Mouse (Mus musculus) lung, embryonic 16.5 days (tissue): ENCODE data around the gene Tut7. TPM values are rescaled to one million over a fixed set of nuclear protein-coding genes. Genes with fewer than 3 reads are reported as not detected.
A peak's percentile ranks its signal among the peaks of the same experiment; 100 is the strongest.
"Not testable (repeated sequence)": the region's sequence is repeated elsewhere in the genome, so short reads cannot be mapped to it uniquely, and the experiment has no call there.

Source experiments
- ATAC-seq: fragments of 200-750 bp; cut with Nextera tagmentation; 2 replicates; pipeline ENCODE4 v1.8.0; 2017; ENCODE audit warnings: low read depth, mild to moderate bottlenecking, moderate library complexity
- H3K27ac ChIP-seq: fragments of 300-500 bp; sonication (generic); 2 replicates; pipeline ENCODE4 v1.5.1; 2014; ENCODE audit warnings: mild to moderate bottlenecking, control low read depth, low read length
- H3K27me3 ChIP-seq: fragments of 300-500 bp; sonication (generic); 2 replicates; pipeline ENCODE4 v1.6.1; 2014; ENCODE audit warnings: low read depth, low read length, mixed read lengths; ENCODE audit not compliant: control insufficient read depth, insufficient read depth
- H3K36me3 ChIP-seq: fragments of 300-500 bp; sonication (generic); 2 replicates; pipeline ENCODE4 v1.6.1; 2014; ENCODE audit warnings: low read length; ENCODE audit not compliant: control insufficient read depth, insufficient read depth
- H3K4me1 ChIP-seq: fragments of 300-500 bp; sonication (generic); replicated peaks from 2 replicates; pipeline ENCODE4 v1.6.1; 2014; ENCODE audit warnings: low read length, mixed read lengths; ENCODE audit not compliant: control insufficient read depth, insufficient read depth
- H3K4me2 ChIP-seq: fragments of 300-500 bp; sonication (generic); 2 replicates; pipeline ENCODE4 v1.6.1; 2014; ENCODE audit warnings: low read depth, low read length, control low read depth
- H3K4me3 ChIP-seq: fragments of 300-500 bp; sonication (generic); 2 replicates; pipeline ENCODE4 v1.5.1; 2014; ENCODE audit warnings: mild to moderate bottlenecking, low read length, control low read depth
- H3K9ac ChIP-seq: fragments of 300-500 bp; sonication (generic); 2 replicates; pipeline ENCODE4 v1.6.1; 2014; ENCODE audit warnings: low read length, control low read depth
- H3K9me3 ChIP-seq: fragments of 300-500 bp; sonication (generic); 2 replicates; pipeline ENCODE4 v1.6.1; 2016; ENCODE audit warnings: low read length; ENCODE audit not compliant: control insufficient read depth
- WGBS: fragments of 180-500 bp; shearing (Covaris S2); extraction: QIAGEN DNeasy Blood & Tissue Kit; methylation state at CpG from one replicate; pipeline ENCODE4 v1.1.7; 2014; 5-methylcytosine and 5-hydroxymethylcytosine counted together
- polyA plus RNA-seq: library from polyadenylated mRNA; unstranded; fragments of >200 nt; fragmentation: Nextera tagmentation; extraction: Ambion mirVana; gene quantifications from 2 replicates; pipeline ENCODE4 v1.2.1, GENCODE M21; 2015

Tut7 gene
- polyA plus RNA-seq, 1 experiment from 2014 or later = 50.7 TPM

DNA sequence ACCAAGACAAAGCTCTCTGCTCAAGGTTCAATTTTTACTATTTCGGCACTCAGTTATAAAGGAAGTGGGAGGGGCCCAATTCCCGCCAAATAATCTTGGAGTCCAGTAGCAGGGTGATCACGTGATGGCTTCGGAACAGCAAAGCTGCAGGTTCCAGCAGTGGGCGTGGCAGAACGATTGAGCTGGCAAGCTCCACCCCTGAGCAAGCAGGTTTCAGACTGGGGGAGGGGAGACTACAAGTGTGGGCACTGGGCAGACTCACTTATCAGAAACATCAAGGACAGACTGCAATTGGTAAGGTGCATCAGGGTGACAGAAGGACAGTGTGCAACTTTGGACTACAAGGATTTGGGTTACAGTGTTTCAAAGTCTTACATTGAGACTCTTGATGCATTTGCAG lies 88.6 kb downstream of the Tut7 start:
- not testable (repeated sequence) for ATAC-seq, H3K4me2 ChIP-seq, H3K36me3 ChIP-seq, H3K27ac ChIP-seq, H3K4me3 ChIP-seq, H3K4me1 ChIP-seq, H3K9me3 ChIP-seq, H3K27me3 ChIP-seq, H3K9ac ChIP-seq
- WGBS = 17% methylated on average over 5 of the region's 6 CpGs

DNA sequence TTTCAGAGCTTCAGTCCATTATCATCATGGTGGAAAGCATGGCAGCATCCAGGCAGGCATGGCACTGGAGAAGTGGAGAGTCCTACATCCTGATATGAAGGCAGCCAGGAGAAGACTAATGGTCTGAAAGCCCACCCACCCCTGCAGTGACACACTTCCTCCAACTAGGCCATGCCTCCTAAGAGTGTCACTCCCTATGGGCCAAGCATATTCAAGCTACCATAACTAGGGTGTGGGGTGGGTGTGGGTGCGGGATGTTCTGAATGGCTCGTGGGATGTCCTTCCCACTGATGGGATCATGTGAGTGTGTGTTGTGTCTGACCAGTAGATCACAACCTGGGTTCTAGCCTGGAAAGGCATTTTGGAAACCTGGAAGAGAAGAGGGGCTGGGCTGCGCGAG lies 89.0 kb downstream of the Tut7 start:
- no peaks in the 10 kb centered on the region for H3K4me1 ChIP-seq
- no peak for ATAC-seq
- no peak overlapping the region for H3K4me2 ChIP-seq
- H3K27me3 ChIP-seq = no peaks in the 10 kb centered on the region
- H3K4me3 ChIP-seq = no peak overlapping the region
- H3K9ac ChIP-seq = no peak overlapping the region
- 86% methylated on average over 4 of the region's 4 CpGs for WGBS
- H3K9me3 ChIP-seq = no peaks in the 10 kb centered on the region
- H3K27ac ChIP-seq = no peak overlapping the region
- H3K36me3 ChIP-seq = no peaks in the 10 kb centered on the region

DNA sequence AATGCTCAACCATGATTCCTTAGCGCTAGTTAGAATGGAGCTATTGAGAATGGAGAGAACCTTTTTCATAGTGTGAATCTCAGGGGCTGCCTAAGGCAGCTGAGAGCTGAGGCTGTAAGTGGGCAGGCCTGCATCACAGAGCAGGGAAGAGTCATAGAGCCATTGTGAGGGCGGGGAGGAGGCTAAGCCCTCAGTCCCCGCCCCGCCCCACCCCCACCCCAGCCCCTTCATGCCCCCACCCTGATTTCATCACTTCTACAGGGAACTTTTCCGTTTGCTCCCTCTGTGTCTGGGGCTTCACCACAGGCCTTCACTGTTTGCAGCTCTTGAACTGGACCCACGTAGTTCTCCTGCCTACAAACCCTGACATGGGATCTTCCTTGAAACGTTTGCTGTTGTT lies 91.3 kb downstream of the Tut7 start, which contains the start of gene Spata31d1d:
TSS of gene Spata31d1d (minus strand) at position 101 of the 400 bp plus-strand sequence.
- ATAC-seq = no peak
- no peaks in the 10 kb centered on the region for H3K36me3 ChIP-seq
- no peaks in the 10 kb centered on the region for H3K9me3 ChIP-seq
- no peak within 1 kb of the TSS for H3K4me2 ChIP-seq
- H3K27ac ChIP-seq = no peak within 1 kb of the TSS
- peaks cover 7% of the 10 kb centered on the region for H3K4me1 ChIP-seq
- H3K27me3 ChIP-seq = no peaks in the 10 kb centered on the region
- H3K9ac ChIP-seq = no peak within 1 kb of the TSS
- H3K4me3 ChIP-seq = no peak within 1 kb of the TSS
- 34% methylated on average over 7 of the region's 7 CpGs for WGBS

DNA sequence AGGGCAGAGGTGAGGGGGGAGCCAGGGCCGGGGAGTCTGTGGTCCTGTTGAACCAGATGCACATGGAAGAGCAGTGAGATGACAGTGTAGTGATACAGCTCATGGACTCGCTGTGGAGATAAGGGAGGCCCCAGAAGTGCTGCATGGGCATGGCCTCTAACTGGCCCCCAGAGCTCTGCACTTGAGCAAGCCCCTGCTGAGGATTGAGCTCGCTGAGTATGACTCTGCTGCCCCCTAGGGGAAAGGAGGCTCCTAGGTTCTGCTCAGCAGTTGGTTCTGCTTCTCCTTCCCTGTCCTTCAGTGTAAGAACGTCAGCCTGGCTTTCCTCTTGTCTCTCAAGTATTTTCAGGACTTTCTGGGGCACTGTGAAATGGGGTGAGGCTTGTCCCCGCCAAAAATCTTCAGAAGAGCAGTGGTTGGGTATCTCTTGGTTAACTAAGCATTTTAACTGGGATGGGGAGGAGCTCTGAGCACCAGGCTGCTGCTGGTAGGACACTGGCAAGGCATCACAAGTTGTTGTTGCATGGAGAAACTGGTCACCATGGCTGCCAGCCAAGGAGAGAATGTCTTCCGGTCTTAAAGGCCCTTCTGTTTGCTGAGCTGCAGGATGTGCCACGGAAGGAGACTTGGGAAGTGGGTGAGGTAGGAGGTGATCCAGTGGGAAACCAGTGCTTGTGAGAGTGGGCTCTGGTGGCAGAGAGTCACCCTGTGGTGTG lies 94.4 kb downstream of the Tut7 start:
- Histone ChIP-seq H3K27ac (no peak overlapping the region), H3K36me3 (no peaks in the 10 kb centered on the region), H3K4me1 (peaks cover 7% of the 10 kb centered on the region), H3K27me3 (no peaks in the 10 kb centered on the region), H3K4me2 (no peak overlapping the region), H3K9me3 (no peaks in the 10 kb centered on the region), H3K9ac (peak overlapping the region; percentile 31; the same call in 1 of the 2 replicates), H3K4me3 (no peak overlapping the region)
- ATAC-seq = peak; percentile 87
- WGBS = 16% methylated on average over 7 of the region's 7 CpGs

DNA sequence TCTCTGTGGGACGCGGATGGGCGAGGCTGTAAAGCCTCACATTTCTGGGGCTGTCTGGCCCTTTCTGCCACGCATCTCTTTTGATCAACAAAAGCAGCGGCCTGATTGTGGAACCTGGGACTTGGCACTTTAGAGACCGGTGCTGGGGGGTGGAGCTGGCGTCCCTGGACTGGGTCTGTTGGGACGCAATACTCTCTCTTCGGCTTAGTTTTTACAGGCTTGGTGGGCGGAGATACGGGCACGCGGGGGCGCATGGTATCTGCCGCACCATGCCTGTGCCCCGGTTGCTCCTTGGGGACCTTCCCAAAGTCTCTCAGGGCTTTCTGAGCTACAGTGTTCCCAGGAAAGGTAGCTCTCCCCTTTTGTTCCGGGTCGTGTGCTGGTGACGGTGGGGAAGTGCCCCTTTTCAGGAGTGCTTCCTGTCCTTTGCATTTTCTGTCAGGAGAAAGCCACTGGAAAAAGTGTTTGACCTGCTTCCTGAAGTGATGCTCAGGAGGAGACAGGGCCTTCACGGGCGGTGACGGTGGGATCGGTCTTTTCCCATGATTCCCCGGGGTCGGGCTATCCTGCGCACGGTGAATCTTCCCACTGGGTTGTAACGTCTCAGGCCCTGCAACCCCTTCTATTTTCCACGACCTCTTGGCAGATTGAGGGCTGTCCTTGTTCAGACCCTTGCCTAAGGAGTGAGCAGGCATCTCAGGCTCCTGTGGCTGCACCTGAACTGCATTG lies 96.6 kb downstream of the Tut7 start:
- Histone ChIP-seq H3K4me1 (peaks cover 7% of the 10 kb centered on the region), H3K27me3 (no peaks in the 10 kb centered on the region), H3K9ac (no peak overlapping the region), H3K4me3 (no peak overlapping the region), H3K4me2 (peak overlapping the region; percentile 12), H3K36me3 (no peaks in the 10 kb centered on the region), H3K9me3 (no peaks in the 10 kb centered on the region), H3K27ac (no peak overlapping the region)
- ATAC-seq = no peak
- 25% methylated on average over 29 of the region's 29 CpGs for WGBS

DNA sequence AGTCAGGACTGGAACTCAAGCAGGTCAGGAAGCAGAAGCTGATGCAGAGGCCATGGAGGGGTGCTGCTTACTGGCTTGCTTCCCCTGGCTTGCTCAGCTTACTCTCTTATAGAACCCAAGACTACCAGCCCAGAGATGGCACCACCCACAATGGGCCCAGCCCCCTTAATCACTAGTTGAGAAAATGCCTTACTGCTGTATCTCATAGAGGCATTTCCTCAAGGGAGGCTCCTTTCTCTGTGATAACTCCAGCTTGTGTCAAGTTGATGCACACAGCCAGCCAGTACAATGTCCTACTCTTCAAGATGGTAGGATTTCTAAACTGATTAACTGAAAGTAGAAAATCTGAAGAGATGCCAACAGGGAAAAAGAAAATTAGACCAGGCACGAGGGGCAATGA lies 100.9 kb downstream of the Tut7 start:
- not testable (repeated sequence) for H3K9me3 ChIP-seq, H3K27me3 ChIP-seq, ATAC-seq

More for the DNA sequence above, 100.9 kb downstream of the Tut7 start:
- not testable (repeated sequence) for H3K36me3 ChIP-seq, H3K4me2 ChIP-seq, H3K4me3 ChIP-seq, H3K27ac ChIP-seq, H3K9ac ChIP-seq, H3K4me1 ChIP-seq
- 79% methylated on average over 1 of the region's 1 CpGs for WGBS

Other genes starting within 250 kb of the Tut7 start
- gene Agtpbp1, start 237.9 kb downstream of the Tut7 start, polyA plus RNA-seq = 17.8 and 19.3 TPM in 2 replicates
- gene Naa35, start 237.9 kb downstream of the Tut7 start, polyA plus RNA-seq = 88.8 and 96.9 TPM in 2 replicates
- 34.5 and 36.9 TPM in 2 replicates for gene Golm1, start 147.3 kb downstream of the Tut7 start, polyA plus RNA-seq
- gene 4921517D22Rik, start 129.0 kb downstream of the Tut7 start, polyA plus RNA-seq = not detected in 2 replicates
- gene Spata31d1a, start 112.8 kb downstream of the Tut7 start, polyA plus RNA-seq = not detected in 2 replicates
- not detected in 2 replicates for gene Spata31d1b, start 110.9 kb downstream of the Tut7 start, polyA plus RNA-seq
- not detected in 2 replicates for gene Spata31d1d, start 91.4 kb downstream of the Tut7 start, polyA plus RNA-seq
- 0.24 and 0.29 TPM in 2 replicates for gene 1700014D04Rik, start 76.4 kb downstream of the Tut7 start, polyA plus RNA-seq
- gene Isca1, start 53.3 kb downstream of the Tut7 start, polyA plus RNA-seq = 168 and 183 TPM in 2 replicates
- gene Gm49354, start 40.9 kb downstream of the Tut7 start, polyA plus RNA-seq = not detected in 2 replicates